Mouse (Mus musculus) hindbrain, embryonic 15.5 days (tissue): Measurements from ENCODE around the gene Glis2. TPM values are rescaled to one million over a fixed set of nuclear protein-coding genes. Genes with fewer than 3 reads are reported as not detected.

Experiments used
- ATAC-seq: fragments of 200-750 bp; cut with Nextera tagmentation; 2 replicates; pipeline ENCODE4 v1.8.0; 2017; ENCODE audit warnings: low read depth, moderate number of reproducible peaks, moderate TSS enrichment; ENCODE audit not compliant: low FRiP score
- H3K27ac ChIP-seq: fragments of 300-500 bp; sonication (generic); replicated peaks from 2 replicates; pipeline ENCODE4 v1.5.1; 2015; ENCODE audit warnings: mild to moderate bottlenecking, inconsistent platforms
- H3K27me3 ChIP-seq: fragments of 300-500 bp; sonication (generic); 2 replicates; pipeline ENCODE4 v1.6.1; 2015; ENCODE audit warnings: control low read depth, inconsistent platforms
- H3K36me3 ChIP-seq: fragments of 300-500 bp; sonication (generic); 2 replicates; pipeline ENCODE4 v1.6.1; 2015; ENCODE audit warnings: control low read depth, inconsistent platforms
- H3K4me1 ChIP-seq: fragments of 300-500 bp; sonication (generic); replicated peaks from 2 replicates; pipeline ENCODE4 v1.6.1; 2015; ENCODE audit warnings: control low read depth, inconsistent platforms
- H3K4me2 ChIP-seq: fragments of 300-500 bp; sonication (generic); 2 replicates; pipeline ENCODE4 v1.6.1; 2015; ENCODE audit warnings: moderate library complexity, mild to moderate bottlenecking, inconsistent platforms
- H3K4me3 ChIP-seq: fragments of 300-500 bp; sonication (generic); 2 replicates; pipeline ENCODE4 v1.5.1; 2015; ENCODE audit warnings: mild to moderate bottlenecking, inconsistent platforms
- H3K9ac ChIP-seq: fragments of 300-500 bp; sonication (generic); 2 replicates; pipeline ENCODE4 v1.6.1; 2015; ENCODE audit warnings: inconsistent platforms
- H3K9me3 ChIP-seq: fragments of 300-500 bp; sonication (generic); 2 replicates; pipeline ENCODE4 v1.6.1; 2016; ENCODE audit warnings: control low read depth, inconsistent platforms
- WGBS: fragments of 180-500 bp; shearing (Covaris S2); methylation state at CpG from one replicate; pipeline ENCODE4 v1.1.7; 2015; 5-methylcytosine and 5-hydroxymethylcytosine counted together
- polyA plus RNA-seq: library from polyadenylated mRNA; unstranded; fragments of >200 nt; fragmentation: Nextera tagmentation; extraction: Ambion mirVana; gene quantifications from 2 replicates; pipeline ENCODE4 v1.2.1, GENCODE M21; 2015

Glis2 gene
- polyA plus RNA-seq, 1 experiment from 2014 or later = 19.7 TPM

- H3K27me3 ChIP-seq = no peaks in the 10 kb centered on the region
- H3K27ac ChIP-seq = no peak overlapping the region
- no peak overlapping the region for H3K4me3 ChIP-seq
- peaks cover 11% of the 10 kb centered on the region; the same call in 1 of the 2 replicates for H3K36me3 ChIP-seq
- no peak overlapping the region for H3K9ac ChIP-seq
- WGBS = 46% methylated on average over 7 of the region's 7 CpGs
- no peak for ATAC-seq
- no peaks in the 10 kb centered on the region for H3K9me3 ChIP-seq
- no peak overlapping the region for H3K4me2 ChIP-seq
- no peaks in the 10 kb centered on the region for H3K4me1 ChIP-seq
Measured at GRCm38 (mm10) chr16:4632050-4632449, 37.5 kb downstream of the Glis2 start.

GRCm38 (mm10) chr16:4633661-4634060 lies 39.1 kb downstream of the Glis2 start:
- no peak overlapping the region for H3K9ac ChIP-seq
- ATAC-seq = no peak
- no peaks in the 10 kb centered on the region for H3K27me3 ChIP-seq
- no peak overlapping the region for H3K4me3 ChIP-seq
- no peak overlapping the region for H3K27ac ChIP-seq
- no peaks in the 10 kb centered on the region for H3K4me1 ChIP-seq
- no peak overlapping the region for H3K4me2 ChIP-seq
- 92% methylated on average over 3 of the region's 3 CpGs for WGBS
- 0 out of 2 replicates have a peak, but pooled peaks cover 3% of the 10 kb centered on the region for H3K36me3 ChIP-seq
- no peaks in the 10 kb centered on the region for H3K9me3 ChIP-seq

DNA sequence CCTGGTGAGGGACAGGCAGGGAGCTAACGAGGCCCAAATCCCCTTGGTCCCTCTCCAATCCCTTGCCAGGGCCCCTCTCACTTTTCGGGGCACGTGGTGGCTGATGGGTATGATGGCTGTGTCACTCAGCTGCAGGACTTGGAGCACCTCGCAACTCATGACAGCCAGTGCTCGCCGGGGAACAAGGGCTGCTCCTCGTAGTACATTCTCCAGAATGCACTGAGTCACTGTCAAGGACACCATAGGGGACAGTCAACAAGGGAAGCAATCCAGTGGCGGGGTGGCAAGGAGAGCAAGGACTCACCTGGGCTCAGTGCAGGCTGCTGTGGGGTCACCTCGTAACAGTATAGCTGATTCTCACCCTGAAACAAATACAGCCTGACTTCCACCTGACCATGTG lies 40.2 kb downstream of the Glis2 start:
- Histone ChIP-seq H3K9ac (no peak overlapping the region), H3K4me2 (no peak overlapping the region), H3K9me3 (no peaks in the 10 kb centered on the region), H3K4me3 (no peak overlapping the region), H3K27me3 (no peaks in the 10 kb centered on the region), H3K4me1 (peaks cover 4% of the 10 kb centered on the region), H3K27ac (no peak overlapping the region), H3K36me3 (0 out of 2 replicates have a peak, but pooled peaks cover 3% of the 10 kb centered on the region)
- no peak for ATAC-seq
- 90% methylated on average over 9 of the region's 9 CpGs for WGBS

DNA sequence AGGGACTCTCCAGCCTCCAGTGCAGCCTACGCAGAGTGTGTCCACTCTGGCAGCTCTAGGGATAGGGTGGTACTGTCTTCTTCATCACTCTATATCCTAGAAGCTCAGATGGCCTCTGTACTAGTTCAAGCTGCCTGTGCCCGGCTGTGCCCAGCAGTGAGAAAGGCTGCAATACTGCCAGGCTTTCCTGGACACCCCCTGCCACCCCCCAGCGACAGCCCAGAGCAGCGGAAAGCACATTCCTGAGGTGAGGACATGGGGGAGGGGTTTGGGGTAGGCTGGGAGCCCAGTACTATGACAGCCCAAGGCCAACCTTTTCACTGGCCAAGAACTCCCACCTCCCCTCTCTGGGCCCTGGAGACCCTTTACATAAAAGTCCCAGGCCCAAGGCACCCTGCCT lies 41.2 kb downstream of the Glis2 start:
- Histone ChIP-seq H3K9me3 (no peaks in the 10 kb centered on the region), H3K4me3 (no peak overlapping the region), H3K4me2 (no peak overlapping the region), H3K36me3 (0 out of 2 replicates have a peak, but pooled peaks cover 3% of the 10 kb centered on the region), H3K27me3 (no peaks in the 10 kb centered on the region), H3K9ac (no peak overlapping the region), H3K27ac (no peak overlapping the region), H3K4me1 (peaks cover 15% of the 10 kb centered on the region)
- no peak for ATAC-seq
- whole genome bisulfite sequencing = 84% methylated on average over 4 of the region's 4 CpGs

- no peaks in the 10 kb centered on the region for H3K9me3 ChIP-seq
- peaks cover 44% of the 10 kb centered on the region for H3K4me1 ChIP-seq
- no peak overlapping the region for H3K27ac ChIP-seq
- no peak overlapping the region for H3K4me3 ChIP-seq
- WGBS = 92% methylated on average over 3 of the region's 3 CpGs
- no peak overlapping the region for H3K9ac ChIP-seq
- H3K27me3 ChIP-seq = no peaks in the 10 kb centered on the region
- no peaks in the 10 kb centered on the region for H3K36me3 ChIP-seq
- no peak overlapping the region for H3K4me2 ChIP-seq
- ATAC-seq = no peak
Measured at GRCm38 (mm10) chr16:4638891-4639390, 44.4 kb downstream of the Glis2 start.

DNA sequence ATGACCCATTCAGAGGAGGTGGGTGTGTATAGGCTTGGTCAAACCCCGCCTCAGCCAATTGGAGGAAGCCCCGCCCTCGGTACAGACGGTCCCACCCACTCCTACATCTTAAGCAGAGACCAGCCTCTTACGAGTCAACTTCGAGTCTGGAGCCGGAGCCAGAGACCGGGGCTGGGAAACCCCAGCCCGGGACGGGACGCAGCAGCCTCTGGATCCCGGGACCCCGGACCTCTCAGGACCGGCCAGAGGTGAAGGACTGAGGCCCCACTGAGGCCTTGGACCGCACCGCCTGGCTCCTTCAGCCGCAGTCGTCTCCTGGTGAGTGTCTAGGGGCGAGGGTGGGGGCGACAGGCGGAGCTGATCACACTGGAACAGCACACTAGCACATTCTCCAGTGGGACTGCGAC lies 45.3 kb downstream of the Glis2 start, which contains the start of the genes Vasn and Dnaja3:
Gene Vasn, plus strand, starts transcription at position 111 of the 407 bp plus-strand sequence.
Gene Dnaja3, plus strand, starts transcription at position 159 of the 407 bp plus-strand sequence.
- Histone ChIP-seq H3K27me3 (no peaks in the 10 kb centered on the region), H3K36me3 (no peaks in the 10 kb centered on the region), H3K4me3 (peak within 1 kb of the TSS; percentile 47), H3K9ac (peak within 1 kb of the TSS; percentile 38), H3K27ac (peak within 1 kb of the TSS; percentile 50; the same call in 1 of the 2 replicates), H3K9me3 (no peaks in the 10 kb centered on the region), H3K4me1 (peaks cover 50% of the 10 kb centered on the region), H3K4me2 (peak within 1 kb of the TSS; percentile 78)
- 1% methylated on average over 22 of the region's 22 CpGs for WGBS
- peak; percentile 90 for ATAC-seq

DNA sequence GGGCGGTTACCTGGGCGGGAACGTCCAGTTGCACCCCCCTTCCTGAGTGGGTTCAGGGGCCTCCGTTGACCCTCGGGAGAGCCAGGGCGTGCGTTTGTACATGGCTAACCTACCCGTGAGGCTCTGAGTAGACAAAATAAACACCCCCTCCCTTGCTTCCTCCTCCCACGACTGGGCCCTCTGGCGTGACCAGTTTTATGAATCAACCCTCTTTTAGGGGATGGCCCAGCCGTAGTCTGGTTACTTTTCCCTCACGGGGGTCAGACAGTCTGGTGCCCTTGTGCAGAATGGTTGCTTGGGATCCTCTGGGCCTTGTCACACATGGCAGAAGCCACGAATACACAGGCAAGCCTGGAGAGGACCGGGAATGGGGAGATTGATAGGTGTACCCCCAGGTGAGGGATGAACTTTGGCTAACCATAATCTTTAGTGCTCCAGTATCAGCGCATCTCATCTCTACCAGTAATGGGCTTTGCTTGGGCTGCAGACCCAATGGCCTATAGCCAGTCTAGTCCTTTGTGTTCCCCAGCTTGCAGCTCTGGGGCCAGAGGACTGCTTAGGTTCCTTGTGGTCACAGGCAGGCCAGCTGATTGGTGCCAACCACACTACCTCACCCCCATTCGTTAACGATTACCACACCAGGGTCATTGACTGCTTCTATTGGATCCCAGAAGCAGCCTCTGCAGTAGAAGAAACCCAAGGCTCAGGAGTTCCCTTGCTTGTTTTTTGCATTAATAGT lies 45.9 kb downstream of the Glis2 start:
- H3K4me2 ChIP-seq = peak overlapping the region; percentile 78
- H3K27me3 ChIP-seq = no peaks in the 10 kb centered on the region
- peak; percentile 14; the same call in 1 of the 2 replicates for ATAC-seq
- no peaks in the 10 kb centered on the region for H3K36me3 ChIP-seq
- WGBS = 12% methylated on average over 17 of the region's 17 CpGs
- peak overlapping the region; percentile 47 for H3K4me3 ChIP-seq
- peak overlapping the region; percentile 50; the same call in 1 of the 2 replicates for H3K27ac ChIP-seq
- peak overlapping the region; percentile 38 for H3K9ac ChIP-seq
- no peaks in the 10 kb centered on the region for H3K9me3 ChIP-seq
- peaks cover 50% of the 10 kb centered on the region for H3K4me1 ChIP-seq

GRCm38 (mm10) chr16:4641119-4641838 lies 46.8 kb downstream of the Glis2 start:
- H3K27me3 ChIP-seq = no peaks in the 10 kb centered on the region
- no peaks in the 10 kb centered on the region for H3K9me3 ChIP-seq
- peak overlapping the region; percentile 47 for H3K4me3 ChIP-seq
- H3K4me2 ChIP-seq = peak overlapping the region; percentile 78
- H3K27ac ChIP-seq = 0 out of 2 replicates have a peak overlapping the region, but pooled peaks have one; percentile 62
- H3K4me1 ChIP-seq = peaks cover 55% of the 10 kb centered on the region
- no peaks in the 10 kb centered on the region for H3K36me3 ChIP-seq
- 45% methylated on average over 3 of the region's 3 CpGs for WGBS
- no peak overlapping the region for H3K9ac ChIP-seq
- no peak for ATAC-seq

DNA sequence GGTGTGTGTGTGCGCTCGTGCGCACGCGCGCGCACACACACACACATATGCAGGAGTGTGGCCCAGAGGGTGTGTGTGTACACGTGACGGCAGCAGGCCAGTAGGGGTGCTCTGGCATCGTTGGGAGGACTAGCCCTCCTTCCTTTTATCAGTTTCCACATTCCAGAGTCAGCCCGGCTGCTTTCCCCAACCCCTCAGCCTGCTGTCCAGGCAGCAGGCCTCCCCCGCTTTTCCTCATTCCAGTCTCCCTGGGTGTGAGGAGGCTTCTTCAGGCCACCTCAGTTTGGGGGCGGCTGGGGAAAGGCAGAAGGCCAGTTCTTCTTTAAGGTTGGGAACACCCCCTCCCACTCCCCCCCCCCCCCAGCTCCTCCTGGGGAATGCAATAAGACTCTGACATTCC lies 47.7 kb downstream of the Glis2 start:
- H3K9ac ChIP-seq = no peak overlapping the region
- H3K4me1 ChIP-seq = peaks cover 64% of the 10 kb centered on the region
- no peaks in the 10 kb centered on the region for H3K36me3 ChIP-seq
- WGBS = 41% methylated on average over 13 of the region's 13 CpGs
- no peaks in the 10 kb centered on the region for H3K27me3 ChIP-seq
- no peaks in the 10 kb centered on the region for H3K9me3 ChIP-seq
- peak overlapping the region; percentile 62 for H3K27ac ChIP-seq
- no peak overlapping the region for H3K4me3 ChIP-seq
- peak overlapping the region; percentile 29 for H3K4me2 ChIP-seq
- ATAC-seq = no peak

GRCm38 (mm10) chr16:4642937-4643336 lies 48.4 kb downstream of the Glis2 start:
- Histone ChIP-seq H3K27ac (peak overlapping the region; percentile 62), H3K9ac (no peak overlapping the region), H3K36me3 (no peaks in the 10 kb centered on the region), H3K9me3 (no peaks in the 10 kb centered on the region), H3K4me1 (peaks cover 72% of the 10 kb centered on the region), H3K27me3 (no peaks in the 10 kb centered on the region), H3K4me2 (peak overlapping the region; percentile 29; the same call in 1 of the 2 replicates), H3K4me3 (no peak overlapping the region)
- WGBS = 84% methylated on average over 6 of the region's 6 CpGs
- no peak for ATAC-seq

GRCm38 (mm10) chr16:4643670-4644419 lies 49.3 kb downstream of the Glis2 start:
- no peaks in the 10 kb centered on the region for H3K27me3 ChIP-seq
- H3K9me3 ChIP-seq = no peaks in the 10 kb centered on the region
- no peak overlapping the region for H3K9ac ChIP-seq
- peaks cover 77% of the 10 kb centered on the region for H3K4me1 ChIP-seq
- H3K27ac ChIP-seq = no peak overlapping the region; the same call in 1 of the 2 replicates
- H3K36me3 ChIP-seq = no peaks in the 10 kb centered on the region; the same call in 1 of the 2 replicates
- 57% methylated on average over 11 of the region's 11 CpGs for WGBS
- H3K4me3 ChIP-seq = no peak overlapping the region
- ATAC-seq = peak; percentile 58
- no peak overlapping the region for H3K4me2 ChIP-seq
